In the genomic region with DNA sequence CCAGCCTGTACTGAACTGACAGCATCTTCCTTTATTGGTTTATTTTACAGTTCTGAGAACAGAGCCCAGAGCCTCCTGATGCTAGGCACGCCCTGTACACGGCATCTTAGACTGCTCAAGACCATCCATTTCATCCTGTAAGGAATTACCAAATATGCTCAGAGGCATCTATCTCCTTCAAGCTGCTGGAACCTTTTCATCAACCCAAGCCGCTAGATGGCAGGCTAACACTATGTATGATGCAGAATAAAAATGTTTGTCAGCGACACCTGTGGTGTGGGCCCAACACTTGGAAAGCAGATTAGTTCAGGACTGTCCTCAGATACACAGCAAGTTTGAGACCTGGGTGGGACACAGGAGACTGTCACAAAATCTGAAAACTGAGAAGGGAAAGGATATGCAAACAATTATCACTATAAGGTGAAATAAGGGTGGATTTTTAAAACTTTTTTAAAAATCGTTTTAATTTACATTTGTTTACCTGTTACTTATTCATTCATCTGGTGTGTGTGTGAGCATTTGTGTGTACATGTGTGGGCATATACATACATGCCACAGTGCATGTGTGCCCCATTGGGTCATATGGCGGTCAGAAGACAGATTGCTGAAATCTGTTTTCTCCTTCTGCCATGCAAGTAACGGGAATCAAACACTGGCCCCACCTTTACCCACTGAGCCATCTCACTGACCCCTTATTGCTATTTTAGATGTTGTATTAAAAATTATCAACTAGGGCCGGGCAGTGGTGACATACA, we compare ENCODE assay signal across 8 mouse cellular contexts. TPM values are rescaled to one million over a fixed set of nuclear protein-coding genes. Genes with fewer than 3 reads are reported as not detected.
DNase-seq lines count a peak whose midpoint lies in the region; ATAC-seq lines count a peak whose summit lies in the region.

No protein-coding gene starts in this region.

- peak; percentile 65 to 89 for DNase-seq in heart, adult 18-20 months
- DNase-seq in c-Kit-positive CD71-positive TER-119-positive erythroid progenitor cells, embryonic 14.5 days (ENCODE audit: low spot score): peak; percentile 70
- DNase-seq in left cerebral cortex, adult 11 months (ENCODE audit: low spot score): peak; percentile 45
- DNase-seq in mesoderm, embryonic 11.5 days (ENCODE audit: low read depth, low spot score): peak; percentile 83
- DNase-seq in right cerebral cortex, postnatal 36 days (ENCODE audit: low spot score in 2 of 2): peak; percentile 38 to 56

- H3K9me3 ChIP-seq in heart, embryonic 11.5 days (replicated peaks; ENCODE audit: control insufficient read depth, low read length): no peaks in the 10 kb centered on the region
- no peaks in the 10 kb centered on the region for H3K9me3 ChIP-seq in forebrain, embryonic 16.5 days (ENCODE audit: control insufficient read depth, low read length)
- H3K9me3 ChIP-seq in hindbrain, embryonic 15.5 days: no peaks in the 10 kb centered on the region

- H3K36me3 ChIP-seq in heart, embryonic 11.5 days (ENCODE audit: control insufficient read depth, insufficient read depth, low read length): no peaks in the 10 kb centered on the region
- no peaks in the 10 kb centered on the region for H3K36me3 ChIP-seq in forebrain, embryonic 16.5 days (ENCODE audit: control insufficient read depth, insufficient read depth)
- H3K36me3 ChIP-seq in hindbrain, embryonic 15.5 days: no peaks in the 10 kb centered on the region

- no peaks in the 10 kb centered on the region for H3K4me1 ChIP-seq in heart, embryonic 11.5 days (ENCODE audit: control insufficient read depth, insufficient read depth, low read length)
- no peaks in the 10 kb centered on the region for H3K4me1 ChIP-seq in forebrain, embryonic 16.5 days (replicated peaks; ENCODE audit: control insufficient read depth, insufficient read depth, low read length)
- H3K4me1 ChIP-seq in hindbrain, embryonic 15.5 days (replicated peaks): no peaks in the 10 kb centered on the region

- no peak overlapping the region for H3K9ac ChIP-seq in heart, embryonic 11.5 days (ENCODE audit: low read depth, low read length)
- no peak overlapping the region for H3K9ac ChIP-seq in forebrain, embryonic 16.5 days (replicated peaks; ENCODE audit: low read depth, low read length)
- no peak overlapping the region for H3K9ac ChIP-seq in hindbrain, embryonic 15.5 days

- H3K27ac ChIP-seq in heart, embryonic 11.5 days (ENCODE audit: low read depth, low read length): no peak overlapping the region
- H3K27ac ChIP-seq in forebrain, embryonic 16.5 days (ENCODE audit: low read length): no peak overlapping the region
- no peak overlapping the region for H3K27ac ChIP-seq in hindbrain, embryonic 15.5 days (replicated peaks)

- H3K27me3 ChIP-seq in heart, embryonic 11.5 days (ENCODE audit: control insufficient read depth, insufficient read depth, low read length): no peaks in the 10 kb centered on the region; the same call in 1 of the 2 replicates
- H3K27me3 ChIP-seq in forebrain, embryonic 16.5 days (replicated peaks; ENCODE audit: control insufficient read depth, insufficient read depth, low read length): no peaks in the 10 kb centered on the region
- no peaks in the 10 kb centered on the region for H3K27me3 ChIP-seq in hindbrain, embryonic 15.5 days

- ATAC-seq in heart, embryonic 11.5 days (replicated peaks; ENCODE audit: insufficient number of reproducible peaks, low FRiP score, low TSS enrichment): no peak
- peak; percentile 86 for ATAC-seq in forebrain, embryonic 16.5 days
- peak; percentile 49 for ATAC-seq in hindbrain, embryonic 15.5 days (ENCODE audit: low FRiP score, low read depth)

- WGBS in heart, embryonic 11.5 days (ENCODE audit: insufficient replicate concordance): 42% methylated on average over 8 of the region's 8 CpGs
- 47% methylated on average over 8 of the region's 8 CpGs for WGBS in forebrain, embryonic 16.5 days
- 49% methylated on average over 8 of the region's 8 CpGs for WGBS in hindbrain, embryonic 15.5 days

- H3K4me3 ChIP-seq in heart, embryonic 11.5 days (ENCODE audit: low read depth, low read length): no peak overlapping the region
- H3K4me3 ChIP-seq in forebrain, embryonic 16.5 days (replicated peaks; ENCODE audit: low read length): no peak overlapping the region
- no peak overlapping the region for H3K4me3 ChIP-seq in hindbrain, embryonic 15.5 days

- no peak overlapping the region for H3K4me2 ChIP-seq in heart, embryonic 11.5 days
- no peak overlapping the region for H3K4me2 ChIP-seq in forebrain, embryonic 16.5 days (ENCODE audit: low read length)
- H3K4me2 ChIP-seq in hindbrain, embryonic 15.5 days: no peak overlapping the region

RNA-seq across cellular contexts. Expression of a gene that starts 25.8 kb away (rescaled TPM):
- 1 to 10 TPM; 5.1 to 8.3 TPM for total RNA-seq in heart, adult 18-20 months (2021)
- polyA plus RNA-seq in heart, embryonic 11.5 days (2014; fragmentation: Nextera tagmentation; extraction: Ambion mirVana): 11.0 and 11.9 TPM in 2 replicates
- polyA plus RNA-seq in forebrain, embryonic 16.5 days (2015; fragmentation: Nextera tagmentation; extraction: Ambion mirVana): 8.4 TPM in 2 replicates
- polyA plus RNA-seq in hindbrain, embryonic 15.5 days (2015; fragmentation: Nextera tagmentation; extraction: Ambion mirVana): 11.8 and 12.8 TPM in 2 replicates

RNA-seq across cellular contexts. Expression of a gene that starts 51.3 kb away (rescaled TPM):
- 1 to 10 TPM; 3.9 to 5.2 TPM for total RNA-seq in heart, adult 18-20 months (2021)
- polyA plus RNA-seq in heart, embryonic 11.5 days (2014; fragmentation: Nextera tagmentation; extraction: Ambion mirVana): 4.8 and 8.6 TPM in 2 replicates
- 13.8 and 15.3 TPM in 2 replicates for polyA plus RNA-seq in forebrain, embryonic 16.5 days (2015; fragmentation: Nextera tagmentation; extraction: Ambion mirVana)
- 17.0 and 18.8 TPM in 2 replicates for polyA plus RNA-seq in hindbrain, embryonic 15.5 days (2015; fragmentation: Nextera tagmentation; extraction: Ambion mirVana)
